Mouse (Mus musculus) MEL (cell line): Measurements from ENCODE around the gene Limch1. TPM values are rescaled to one million over a fixed set of nuclear protein-coding genes. Genes with fewer than 3 reads are reported as not detected.

Experiments
- DNase-seq: peaks from one replicate; pipeline ENCODE4 v3.0.0; 2011; ENCODE audit warnings: low read depth, low spot score
- H3K27ac ChIP-seq: 2 replicates; pipeline ENCODE4 v1.5.1; 2012; ENCODE audit warnings: low read depth, mild to moderate bottlenecking, control low read depth, low read length, moderate library complexity; ENCODE audit not compliant: control insufficient read depth
- H3K27me3 ChIP-seq, 2 experiments: fragments of 150-350 bp in 1 of 2; sonication (generic) in 1 of 2; 2 replicates each; pipeline ENCODE4 v1.6.1; 2012; ENCODE audit warnings: low read length in 2 of 2, mild to moderate bottlenecking in 2 of 2, improper control_type of control experiment in 1 of 2, moderate library complexity in 1 of 2; ENCODE audit not compliant: insufficient read depth in 2 of 2, control insufficient read depth in 1 of 2
- H3K36me3 ChIP-seq, 2 experiments: 2 replicates each; pipeline ENCODE4 v1.6.1; 2012 to 2014; ENCODE audit warnings: low read length in 2 of 2, improper control_type of control experiment in 1 of 2, inconsistent platforms in 1 of 2, mild to moderate bottlenecking in 1 of 2; ENCODE audit not compliant: insufficient read depth in 2 of 2, control insufficient read depth in 1 of 2
- H3K4me1 ChIP-seq, 2 experiments: fragments of 150-350 bp in 1 of 2; sonication (generic) in 1 of 2; 2 replicates each; pipeline ENCODE4 v1.6.1; 2012; ENCODE audit warnings: low read length in 2 of 2, improper control_type of control experiment in 1 of 2, mild to moderate bottlenecking in 1 of 2; ENCODE audit not compliant: insufficient read depth in 2 of 2, control insufficient read depth in 1 of 2
- H3K4me3 ChIP-seq, 2 experiments: fragments of 150-350 bp in 1 of 2; sonication (generic) in 1 of 2; 2 replicates each; pipeline ENCODE4 v1.5.1; 2012; ENCODE audit warnings: low read depth in 2 of 2, low read length in 2 of 2, mild to moderate bottlenecking in 2 of 2, moderate library complexity in 2 of 2, control low read depth in 1 of 2, improper control_type of control experiment in 1 of 2; ENCODE audit not compliant: control insufficient read depth in 1 of 2, insufficient read depth in 1 of 2
- H3K79me2 ChIP-seq: 2 replicates; pipeline ENCODE4 v1.6.1; 2012; ENCODE audit warnings: mild to moderate bottlenecking, low read length, moderate library complexity; ENCODE audit not compliant: control insufficient read depth, poor library complexity, insufficient read depth
- H3K9ac ChIP-seq: 2 replicates; pipeline ENCODE4 v1.6.1; 2012; ENCODE audit warnings: low read depth, mild to moderate bottlenecking, control low read depth, low read length, moderate library complexity; ENCODE audit not compliant: control insufficient read depth, poor library complexity, severe bottlenecking
- H3K9me3 ChIP-seq: fragments of 150-350 bp; sonication (generic); replicated peaks from 2 replicates; pipeline ENCODE4 v1.6.1; 2012; ENCODE audit warnings: mild to moderate bottlenecking, low read length, improper control_type of control experiment, moderate library complexity; ENCODE audit not compliant: insufficient read depth
- BHLHE40 ChIP-seq: IDR thresholded peaks from 2 replicates; pipeline ENCODE4 v1.6.1; 2012; ENCODE audit warnings: low read depth, mild to moderate bottlenecking, inconsistent platforms, low read length, improper control_type of control experiment, borderline replicate concordance
- CHD2 ChIP-seq: IDR thresholded peaks from 2 replicates; pipeline ENCODE4 v1.6.1; 2011; ENCODE audit warnings: low read length, improper control_type of control experiment
- CTCF ChIP-seq, 3 experiments: IDR thresholded peaks in 2 of 3; conservative IDR thresholded peaks in 1 of 3; 2 replicates each; pipeline ENCODE4 v1.5.1; 2011 to 2012; ENCODE audit warnings: low read length in 3 of 3, low read depth in 2 of 3, mild to moderate bottlenecking in 2 of 3, improper control_type of control experiment in 1 of 3, inconsistent platforms in 1 of 3, mixed read lengths in 1 of 3, moderate library complexity in 1 of 3; ENCODE audit not compliant: control insufficient read depth in 1 of 3, insufficient read depth in 1 of 3, poor library complexity in 1 of 3, severe bottlenecking in 1 of 3
- E2F4 ChIP-seq: IDR thresholded peaks from 2 replicates; pipeline ENCODE4 v1.6.1; 2011; ENCODE audit warnings: low read depth, low read length, improper control_type of control experiment, borderline replicate concordance
- ETS1 ChIP-seq: IDR thresholded peaks from 2 replicates; pipeline ENCODE4 v1.6.1; 2012; ENCODE audit warnings: low read depth, mild to moderate bottlenecking, inconsistent platforms, low read length, improper control_type of control experiment, moderate library complexity
- GABPA ChIP-seq: IDR thresholded peaks from 2 replicates; pipeline ENCODE4 v1.6.1; 2012; ENCODE audit warnings: low read depth, mild to moderate bottlenecking, inconsistent platforms, low read length, improper control_type of control experiment, moderate library complexity
- HCFC1 ChIP-seq: IDR thresholded peaks from 2 replicates; pipeline ENCODE4 v1.6.1; 2012; ENCODE audit warnings: low read depth, mild to moderate bottlenecking, inconsistent platforms, low read length, improper control_type of control experiment, moderate library complexity
- KAT2A ChIP-seq: conservative IDR thresholded peaks from 2 replicates; pipeline ENCODE4 v1.6.1; 2012; ENCODE audit warnings: low read depth, low read length, improper control_type of control experiment, inconsistent platforms
- MAFK ChIP-seq: IDR thresholded peaks from 2 replicates; pipeline ENCODE4 v1.6.1; 2011; ENCODE audit warnings: low read depth, mild to moderate bottlenecking, low read length, improper control_type of control experiment, borderline replicate concordance
- MEF2A ChIP-seq: IDR thresholded peaks from 2 replicates; pipeline ENCODE4 v1.6.1; 2014; ENCODE audit warnings: low read depth, mild to moderate bottlenecking, inconsistent platforms, low read length, improper control_type of control experiment; ENCODE audit not compliant: poor library complexity, insufficient replicate concordance, severe bottlenecking; ENCODE audit errors: extremely low read depth
- MXI1 ChIP-seq: IDR thresholded peaks from 2 replicates; pipeline ENCODE4 v1.6.1; 2011; ENCODE audit warnings: mild to moderate bottlenecking, low read depth, low read length, improper control_type of control experiment
- MYB ChIP-seq: IDR thresholded peaks from 2 replicates; pipeline ENCODE4 v1.6.1; 2011; ENCODE audit warnings: mild to moderate bottlenecking, low read depth, low read length, improper control_type of control experiment
- MYC ChIP-seq: IDR thresholded peaks from 2 replicates; pipeline ENCODE4 v1.6.1; 2011; ENCODE audit warnings: low read depth, mild to moderate bottlenecking, low read length, improper control_type of control experiment, moderate library complexity
- NELFE ChIP-seq: IDR thresholded peaks from 2 replicates; pipeline ENCODE4 v1.6.1; 2011; ENCODE audit warnings: low read depth, low read length, improper control_type of control experiment
- POLR2A ChIP-seq, 2 experiments: IDR thresholded peaks; 2 replicates each; pipeline ENCODE4 v1.6.1; 2011 to 2012; ENCODE audit warnings: low read length in 2 of 2, mild to moderate bottlenecking in 2 of 2, control low read depth in 1 of 2, improper control_type of control experiment in 1 of 2, low read depth in 1 of 2, moderate library complexity in 1 of 2; ENCODE audit not compliant: control insufficient read depth in 1 of 2, insufficient read depth in 1 of 2, poor library complexity in 1 of 2
- POLR2AphosphoS2 ChIP-seq: IDR thresholded peaks from 2 replicates; pipeline ENCODE4 v1.6.1; 2011; ENCODE audit warnings: low read length, improper control_type of control experiment
- POLR2AphosphoS5 ChIP-seq: IDR thresholded peaks from 2 replicates; pipeline ENCODE4 v1.6.1; 2012; ENCODE audit warnings: low read depth, borderline replicate concordance, mild to moderate bottlenecking, inconsistent platforms, low read length, moderate library complexity, mixed read lengths
- RAD21 ChIP-seq: IDR thresholded peaks from 2 replicates; pipeline ENCODE4 v1.6.1; 2011; ENCODE audit warnings: mild to moderate bottlenecking, low read depth, low read length, improper control_type of control experiment
- RCOR1 ChIP-seq: IDR thresholded peaks from 2 replicates; pipeline ENCODE4 v1.6.1; 2012; ENCODE audit warnings: low read depth, mild to moderate bottlenecking, inconsistent platforms, low read length, improper control_type of control experiment
- SIN3A ChIP-seq: IDR thresholded peaks from 2 replicates; pipeline ENCODE4 v1.6.1; 2012; ENCODE audit warnings: low read length, improper control_type of control experiment, inconsistent platforms
- SMC3 ChIP-seq: IDR thresholded peaks from 2 replicates; pipeline ENCODE4 v1.6.1; 2011; ENCODE audit warnings: low read depth, low read length, improper control_type of control experiment
- TAL1 ChIP-seq: IDR thresholded peaks from 2 replicates; pipeline ENCODE4 v1.6.1; 2012; ENCODE audit warnings: mild to moderate bottlenecking, inconsistent platforms, low read length, moderate library complexity, mixed read lengths
- TBP ChIP-seq: IDR thresholded peaks from 2 replicates; pipeline ENCODE4 v1.8.0; 2011; ENCODE audit warnings: low read depth, low read length, improper control_type of control experiment
- TCF12 ChIP-seq: IDR thresholded peaks from 2 replicates; pipeline ENCODE4 v1.6.1; 2014; ENCODE audit warnings: low read depth, mild to moderate bottlenecking, inconsistent platforms, low read length, improper control_type of control experiment, moderate library complexity
- UBTF ChIP-seq: IDR thresholded peaks from 2 replicates; pipeline ENCODE4 v1.6.1; 2012; ENCODE audit warnings: low read depth, mild to moderate bottlenecking, inconsistent platforms, low read length, improper control_type of control experiment, moderate library complexity, borderline replicate concordance; ENCODE audit not compliant: insufficient read depth
- USF2 ChIP-seq, 2 experiments: IDR thresholded peaks; 2 replicates each; pipeline ENCODE4 v1.6.1; 2011 to 2012; ENCODE audit warnings: improper control_type of control experiment in 2 of 2, low read length in 2 of 2, borderline replicate concordance in 1 of 2, inconsistent platforms in 1 of 2, low read depth in 1 of 2, mild to moderate bottlenecking in 1 of 2; ENCODE audit not compliant: insufficient read depth in 1 of 2
- ZC3H11A ChIP-seq: IDR thresholded peaks from 2 replicates; pipeline ENCODE4 v1.6.1; 2012; ENCODE audit warnings: low read depth, mild to moderate bottlenecking, inconsistent platforms, low read length, improper control_type of control experiment
- ZKSCAN1 ChIP-seq: IDR thresholded peaks from 2 replicates; pipeline ENCODE4 v1.6.1; 2012; ENCODE audit warnings: low read depth, mild to moderate bottlenecking, inconsistent platforms, low read length, improper control_type of control experiment, moderate library complexity
- ZNF384 ChIP-seq: IDR thresholded peaks from 2 replicates; pipeline ENCODE4 v1.6.1; 2012; ENCODE audit warnings: low read depth, mild to moderate bottlenecking, inconsistent platforms, low read length, improper control_type of control experiment
- polyA plus RNA-seq, 2 experiments: library from polyadenylated mRNA; stranded (reverse) in 1 of 2; unstranded in 1 of 2; fragments of >175 nt in 1 of 2; fragments of >200 nt in 1 of 2; gene quantifications; 2 replicates each; pipeline versions ENCODE4 v1.2.1 to v1.2.4; 2012; ENCODE audit warnings: low replicate concordance in 2 of 2, low read depth in 1 of 2; ENCODE audit not compliant: insufficient read length in 2 of 2, insufficient read depth in 1 of 2, missing spikeins in 1 of 2
- total RNA-seq: library from RNA; depleted of rRNA; stranded (reverse); fragments of 300-350 nt; gene quantifications from 2 replicates; pipeline ENCODE4 v1.2.3, GENCODE M21; 2012

The Limch1 gene
- total and polyA plus RNA-seq, 3 experiments: not detected

DNA sequence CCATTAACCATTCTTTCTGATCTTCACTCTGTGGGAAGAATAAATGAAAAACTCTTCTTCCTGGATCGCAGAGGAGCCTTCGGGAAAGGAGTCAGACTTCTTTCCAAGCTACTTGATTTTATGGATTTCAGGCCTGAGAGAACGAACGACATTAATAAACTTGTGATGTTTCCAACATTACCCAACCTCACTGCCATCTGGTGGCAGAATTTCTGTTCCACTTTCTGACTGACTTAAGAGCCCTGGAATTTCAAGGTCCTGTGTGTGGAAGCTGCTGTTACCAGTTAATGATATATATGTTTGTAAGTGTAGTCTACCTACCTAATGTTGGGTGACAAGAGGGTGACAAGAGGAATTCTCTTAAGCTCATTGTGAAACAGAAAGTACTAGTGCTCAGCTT, 243.3 kb downstream of the Limch1 start:
- TF ChIP-seq TAL1: no peak
- TF ChIP-seq ZKSCAN1: no peak
- TF ChIP-seq MYC: no peak
- no peak for TF ChIP-seq BHLHE40
- no peak for TF ChIP-seq GABPA
- TF ChIP-seq SIN3A: no peak
- no peak for TF ChIP-seq RAD21
- TF ChIP-seq TCF12: no peak
- TF ChIP-seq HCFC1: no peak
- no peak for TF ChIP-seq KAT2A
- TF ChIP-seq MEF2A: no peak
- TF ChIP-seq ZC3H11A: no peak
- no peak for TF ChIP-seq USF2 (IDR thresholded peaks at IDR 0.05; ENCODE audit: borderline replicate concordance in 1 of 2, insufficient read depth in 1 of 2, low read depth in 1 of 2, low read length in 2 of 2)
- TF ChIP-seq TBP: no peak
- no peak for TF ChIP-seq CTCF (IDR thresholded peaks at IDR 0.05 in 2 of 3, conservative IDR thresholded peaks at IDR 0.05 in 1 of 3; ENCODE audit: control insufficient read depth in 1 of 3, insufficient read depth in 1 of 3, low read depth in 2 of 3, low read length in 3 of 3, poor library complexity in 1 of 3, severe bottlenecking in 1 of 3)
- TF ChIP-seq E2F4: no peak
- Histone ChIP-seq H3K36me3 (no peaks in the 10 kb centered on the region), H3K4me3 (no peak overlapping the region), H3K4me1 (no peaks in the 10 kb centered on the region), H3K27ac (no peak overlapping the region), H3K9ac (no peak overlapping the region), H3K9me3 (no peaks in the 10 kb centered on the region), H3K27me3 (no peaks in the 10 kb centered on the region), H3K79me2 (no peaks in the 10 kb centered on the region)
- DNase-seq: no peak

DNA sequence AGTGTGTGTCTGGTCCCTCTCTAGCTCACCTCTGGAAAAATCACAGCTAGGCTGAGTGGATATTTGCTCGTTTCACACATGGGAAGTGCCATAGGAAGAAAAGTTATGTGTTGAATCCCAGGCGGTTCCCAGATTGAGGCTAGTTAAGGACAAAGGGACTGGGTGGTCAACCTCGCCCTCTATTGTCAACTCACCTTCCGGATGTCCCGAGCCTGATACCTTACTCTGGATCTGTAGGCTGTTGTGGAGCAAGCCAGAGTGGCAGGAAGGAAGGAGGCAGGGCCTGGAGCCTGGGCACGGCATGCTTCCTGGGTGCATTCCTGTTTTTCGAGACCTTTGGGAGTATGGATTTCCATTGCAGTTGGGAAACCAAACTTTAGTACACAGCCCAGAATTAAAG, 243.9 kb downstream of the Limch1 start:
- Histone ChIP-seq H3K27me3 (no peaks in the 10 kb centered on the region), H3K9ac (no peak overlapping the region), H3K79me2 (no peaks in the 10 kb centered on the region), H3K4me1 (no peaks in the 10 kb centered on the region), H3K4me3 (no peak overlapping the region), H3K9me3 (no peaks in the 10 kb centered on the region), H3K36me3 (no peaks in the 10 kb centered on the region)
- no peak for DNase-seq
- no peak for TF ChIP-seq POLR2A (IDR thresholded peaks at IDR 0.05; ENCODE audit: control insufficient read depth in 1 of 2, insufficient read depth in 1 of 2, low read depth in 1 of 2, low read length in 2 of 2, poor library complexity in 1 of 2)
- no peak for TF ChIP-seq E2F4
- no peak for TF ChIP-seq SMC3
- TF ChIP-seq RCOR1: no peak
- TF ChIP-seq CHD2: no peak
- TF ChIP-seq POLR2AphosphoS2: no peak
- no peak for TF ChIP-seq TBP
- no peak for TF ChIP-seq GABPA
- TF ChIP-seq POLR2AphosphoS5: no peak
- TF ChIP-seq KAT2A: no peak
- TF ChIP-seq MXI1: no peak
- TF ChIP-seq CTCF (IDR thresholded peaks at IDR 0.05 in 2 of 3, conservative IDR thresholded peaks at IDR 0.05 in 1 of 3; ENCODE audit: control insufficient read depth in 1 of 3, insufficient read depth in 1 of 3, low read depth in 2 of 3, low read length in 3 of 3, poor library complexity in 1 of 3, severe bottlenecking in 1 of 3): no peak
- no peak for TF ChIP-seq ETS1
- no peak for TF ChIP-seq UBTF
- no peak for TF ChIP-seq MAFK
- TF ChIP-seq NELFE: no peak
- no peak for TF ChIP-seq USF2 (IDR thresholded peaks at IDR 0.05; ENCODE audit: borderline replicate concordance in 1 of 2, insufficient read depth in 1 of 2, low read depth in 1 of 2, low read length in 2 of 2)
- TF ChIP-seq MYB: no peak
- TF ChIP-seq ZNF384: no peak
- TF ChIP-seq TAL1: no peak
- TF ChIP-seq, all 39 proteins: peak for 0
- no peak overlapping the region for H3K27ac ChIP-seq
